Comparison of ENCODE assay signal across 15 mouse cellular contexts in genomic region chr9:66769275-66769674, GRCm38 (mm10). TPM values are rescaled to one million over a fixed set of nuclear protein-coding genes. Genes with fewer than 3 reads are reported as not detected.
DNase-seq lines count a peak whose midpoint lies in the region; ATAC-seq and TF ChIP-seq lines count a peak whose summit lies in the region.
"Had no signal": no experiment of that assay in that cellular context is flagged by ENCODE, and none has a peak within 500 bp of the region (broad histone marks: within the 10 kb centered on the region; RNA-seq: fewer than 3 reads in every experiment).

No protein-coding gene starts in this region.

- H3K36me3 ChIP-seq in midbrain, postnatal 0 days (ENCODE audit: insufficient read depth, low read length) = no peaks in the 10 kb centered on the region
- H3K36me3 ChIP-seq: embryonic facial prominence, embryonic 15.5 days; neural tube, embryonic 13.5 days had no signal

- no peak overlapping the region for H3K4me2 ChIP-seq in midbrain, postnatal 0 days (ENCODE audit: low read depth, low read length, poor library complexity, severe bottlenecking)
- H3K4me2 ChIP-seq: embryonic facial prominence, embryonic 15.5 days; limb, embryonic 12.5 days; neural tube, embryonic 13.5 days had no signal

- H3K4me1 ChIP-seq in midbrain, postnatal 0 days (ENCODE audit: insufficient read depth, low read length) = no peaks in the 10 kb centered on the region
- H3K4me1 ChIP-seq: embryonic facial prominence, embryonic 15.5 days; limb, embryonic 12.5 days; neural tube, embryonic 13.5 days had no signal

- H3K9ac ChIP-seq in midbrain, postnatal 0 days (replicated peaks; ENCODE audit: low read length, poor library complexity, severe bottlenecking) = no peak overlapping the region
- H3K9ac ChIP-seq: embryonic facial prominence, embryonic 15.5 days; limb, embryonic 12.5 days; neural tube, embryonic 13.5 days had no signal

- no peak for ATAC-seq in midbrain, postnatal 0 days (ENCODE audit: low FRiP score)

- no peaks in the 10 kb centered on the region for H3K9me3 ChIP-seq in midbrain, postnatal 0 days (ENCODE audit: low read length)
- H3K9me3 ChIP-seq: embryonic facial prominence, embryonic 15.5 days; limb, embryonic 12.5 days; neural tube, embryonic 13.5 days had no signal

- H3K4me3 ChIP-seq in midbrain, postnatal 0 days (ENCODE audit: low read depth, low read length) = no peak overlapping the region
- H3K4me3 ChIP-seq: embryonic facial prominence, embryonic 15.5 days; limb, embryonic 12.5 days; neural tube, embryonic 13.5 days had no signal

- peak; percentile 78 to 83 for DNase-seq in adrenal gland, adult (ENCODE audit: inconsistent age in 2 of 2, low spot score in 1 of 2)
- peak; percentile 24 for DNase-seq in adrenal gland, postnatal 25 days
- DNase-seq in kidney, postnatal 14 days = peak; percentile 86
- peak; percentile 22 for DNase-seq in lung, postnatal 25 days (ENCODE audit: low spot score)
- no peak for DNase-seq in spleen, postnatal 36 days (ENCODE audit: low spot score in 2 of 2)
- DNase-seq in spleen, postnatal 4 days (ENCODE audit: low spot score in 2 of 2) = no peak
- no peak for DNase-seq in midbrain, postnatal 0 days (ENCODE audit: low spot score)
- DNase-seq: cerebellum, postnatal 36 days; heart, adult 18-20 months; heart, postnatal 4 days; layer of hippocampus, adult 9-11 months; right cerebral cortex, postnatal 14 days had no signal

- H3K27me3 ChIP-seq in midbrain, postnatal 0 days (ENCODE audit: insufficient read depth, low read length) = no peaks in the 10 kb centered on the region
- H3K27me3 ChIP-seq: embryonic facial prominence, embryonic 15.5 days; limb, embryonic 12.5 days; neural tube, embryonic 13.5 days had no signal

- no peak for TF ChIP-seq CTCF in midbrain, postnatal 0 days (IDR thresholded peaks at IDR 0.05)

- H3K27ac ChIP-seq in midbrain, postnatal 0 days (ENCODE audit: low read depth, low read length) = no peak overlapping the region
- H3K27ac ChIP-seq: embryonic facial prominence, embryonic 15.5 days; limb, embryonic 12.5 days; neural tube, embryonic 13.5 days had no signal

- WGBS in midbrain, postnatal 0 days = 82% methylated on average over 3 of the region's 3 CpGs

RNA-seq across cellular contexts. Expression of gene Aph1b, which starts 26.0 kb away (rescaled TPM):
- total RNA-seq in adrenal gland, postnatal 25 days (2021) = 3.1 and 4.5 TPM in 2 replicates
- total RNA-seq in midbrain, postnatal 0 days (2014; rRNA removed) = 25.3 and 31.3 TPM in 2 replicates
- 15.1 and 15.5 TPM in 2 replicates for polyA plus RNA-seq in midbrain, postnatal 0 days (2015; fragmentation: Nextera tagmentation; extraction: Ambion mirVana)

RNA-seq across cellular contexts. Expression of gene Gm10647, which starts 27.6 kb away (rescaled TPM):
- total RNA-seq in adrenal gland, postnatal 25 days (2021) = 0.33 and 0.43 TPM in 2 replicates
- 0.60 and 1.1 TPM in 2 replicates for total RNA-seq in midbrain, postnatal 0 days (2014; rRNA removed)
- polyA plus RNA-seq in midbrain, postnatal 0 days (2015; fragmentation: Nextera tagmentation; extraction: Ambion mirVana) = 0.17 and 0.18 TPM in 2 replicates
- total RNA-seq: heart, adult 18-20 months had no signal

RNA-seq across cellular contexts. Expression of gene Car12, which starts 55.8 kb away (rescaled TPM):
- total RNA-seq in adrenal gland, postnatal 25 days (2021) = 0.70 and 1.0 TPM in 2 replicates
- total RNA-seq in midbrain, postnatal 0 days (2014; rRNA removed) = 2.8 and 6.6 TPM in 2 replicates
- 0.32 and 0.79 TPM in 2 replicates for polyA plus RNA-seq in midbrain, postnatal 0 days (2015; fragmentation: Nextera tagmentation; extraction: Ambion mirVana)
- total RNA-seq: heart, adult 18-20 months had no signal

Comparison
In these comparisons a context has a peak if more than half of its experiments do, and no peak if none do; other contexts are left out.
1. DNase-seq: peak in adrenal gland, adult (2 of 2), adrenal gland, postnatal 25 days (single experiment), kidney, postnatal 14 days (single experiment) and lung, postnatal 25 days (single experiment); none in spleen, postnatal 36 days (0 of 2), spleen, postnatal 4 days (0 of 2) and midbrain, postnatal 0 days (single experiment).